Mouse (Mus musculus) ovary, postnatal 10 days (tissue): ENCODE measurements at regions not wholly inside any gene's neighbourhood (a gene's known extent, or its start where the extent isn't known, plus 50 kb on each side); places are given as distances from the start of the nearest gene placed in this dataset.

Experiments used
- DNase-seq: peaks from one replicate; pipeline ENCODE4 v3.0.0; 2022; ENCODE audit warnings: low spot score

DNA sequence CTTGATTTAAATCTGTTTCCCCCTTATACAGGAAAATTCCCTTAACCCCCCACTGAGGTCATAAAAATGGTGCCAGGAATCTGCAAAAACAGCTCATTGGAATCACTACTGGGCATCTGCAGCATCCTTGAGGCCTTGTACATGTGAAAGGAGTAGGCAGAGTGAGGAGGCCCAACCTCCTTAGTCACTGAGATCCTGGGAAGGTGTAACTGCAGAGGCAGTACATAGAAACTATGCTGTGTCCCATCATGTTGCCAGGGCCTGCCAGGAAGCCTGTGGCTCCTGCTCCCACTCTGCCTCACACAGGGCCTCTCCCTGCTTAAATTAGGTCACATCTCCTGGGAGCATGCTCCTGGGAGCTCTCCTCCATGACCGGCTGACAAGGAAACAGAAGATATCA lies 85.7 kb upstream of the Gm9972 start:
- no peak for DNase-seq

DNA sequence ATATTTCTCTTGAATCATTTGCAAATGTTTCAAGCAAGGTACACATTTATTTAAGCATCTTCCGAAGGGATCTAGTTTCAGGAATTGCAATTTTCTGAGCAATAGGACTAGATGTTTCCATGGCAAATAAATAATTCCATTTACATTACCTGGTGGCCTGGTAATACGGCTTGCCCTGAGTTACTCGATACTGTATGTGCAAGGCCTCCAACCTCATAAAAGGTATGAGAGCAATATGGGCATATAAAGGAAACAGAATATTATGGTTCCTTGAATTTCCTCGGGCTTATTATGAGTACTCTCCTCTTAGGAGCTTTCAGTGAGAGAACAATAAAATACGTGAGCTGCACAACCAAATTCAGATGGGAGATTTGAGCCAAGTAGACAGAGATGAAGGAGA lies 81.4 kb upstream of the Gm9972 start:
- no peak for DNase-seq

DNA sequence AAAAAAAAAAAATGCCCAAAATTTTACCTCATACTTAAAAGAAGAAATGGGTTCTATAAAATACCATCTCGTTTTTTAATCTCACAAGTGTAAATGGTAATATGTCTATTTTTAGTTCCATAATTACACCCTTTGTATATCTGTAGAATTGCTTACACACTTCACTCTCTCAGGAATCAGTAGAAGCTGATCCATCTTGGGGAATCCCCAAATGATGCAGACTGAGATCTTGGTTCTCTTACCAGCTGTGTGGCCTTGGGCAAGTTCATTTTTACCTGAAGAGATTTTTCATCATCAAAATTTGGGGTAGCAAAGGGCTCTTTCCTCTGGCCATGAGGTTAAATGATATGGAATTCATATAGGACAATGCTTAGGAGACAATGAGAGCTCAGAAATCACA lies 69.8 kb upstream of the Gm9972 start:
- DNase-seq: no peak

DNA sequence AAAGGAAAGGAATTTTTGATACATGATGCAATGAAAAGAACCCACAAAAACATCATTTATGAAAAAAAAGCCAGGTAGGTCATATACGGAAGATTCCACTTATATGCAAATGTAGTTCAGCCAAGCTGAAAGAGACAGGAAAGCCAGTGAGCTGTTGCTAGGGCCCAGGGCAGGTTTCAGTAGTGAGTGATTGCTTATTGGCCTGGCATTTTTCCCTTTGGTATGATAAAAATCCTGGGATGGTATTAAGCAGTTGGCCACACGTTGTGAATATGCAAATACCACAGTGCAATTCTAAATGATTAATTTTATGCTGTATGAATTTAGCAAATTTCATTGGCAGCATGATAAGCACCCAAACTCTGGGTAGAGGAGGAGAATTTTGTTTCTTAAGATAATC lies 57.3 kb upstream of the Gm9972 start:
- DNase-seq: no peak
